Mouse (Mus musculus): ENCODE results near the gene Rab11a. TPM values are rescaled to one million over a fixed set of nuclear protein-coding genes. Genes with fewer than 3 reads are reported as not detected.

The Rab11a gene
- polyA plus RNA-seq, 1 experiment from 2014 or later = 319 TPM

DNA sequence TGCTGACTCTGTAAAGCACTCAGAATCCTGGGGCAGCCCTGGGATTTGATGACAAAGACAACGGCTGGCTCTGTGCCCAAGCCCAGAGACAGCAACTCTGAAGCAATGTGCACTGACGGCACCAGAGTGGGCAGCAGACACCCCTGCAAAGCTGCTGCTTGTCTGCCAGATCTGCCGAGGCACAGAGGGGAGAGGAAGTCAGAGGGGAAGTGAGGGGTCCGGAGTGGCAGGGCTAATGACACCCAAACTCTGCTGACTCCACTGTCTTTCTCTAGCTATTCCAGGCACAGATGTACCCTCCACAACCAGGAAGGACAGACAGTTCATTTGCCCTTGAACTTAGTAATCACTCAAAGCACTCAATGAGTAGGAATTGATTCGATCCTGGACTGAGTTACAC is 33.7 kb upstream of the Rab11a start:
- no peak overlapping the region for H3K9ac ChIP-seq
- 37% methylated on average over 5 of the region's 5 CpGs for WGBS
- H3K4me1 ChIP-seq = no peaks in the 10 kb centered on the region
- no peak overlapping the region for H3K27ac ChIP-seq
- H3K36me3 ChIP-seq = no peaks in the 10 kb centered on the region
- H3K4me2 ChIP-seq = no peak overlapping the region
- ATAC-seq (ENCODE audit: borderline replicate concordance, extremely low read depth, low FRiP score, low TSS enrichment) = no peak
- H3K4me3 ChIP-seq = no peak overlapping the region
- H3K9me3 ChIP-seq = no peaks in the 10 kb centered on the region
- H3K27me3 ChIP-seq = no peaks in the 10 kb centered on the region

DNA sequence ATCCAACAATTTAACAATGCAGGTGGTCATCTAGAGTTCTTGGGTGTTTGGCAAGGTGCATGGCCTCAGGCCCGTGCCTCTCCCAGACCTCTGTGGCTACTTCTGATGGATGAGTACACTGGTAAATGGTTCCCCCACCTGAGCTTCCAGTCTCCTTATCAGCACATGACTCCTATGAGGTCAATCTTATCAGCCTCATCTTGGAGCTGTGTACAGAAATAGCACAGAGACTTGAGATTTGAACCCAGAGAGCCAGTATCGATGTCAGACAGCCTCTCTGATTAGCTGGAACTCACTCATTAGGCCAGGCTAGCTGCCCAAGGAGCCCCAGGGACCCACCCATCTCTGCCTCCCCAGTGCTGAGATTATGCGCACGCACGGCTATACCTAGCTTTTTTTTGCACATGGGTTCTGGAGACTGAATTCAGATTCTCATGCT is 32.9 kb upstream of the Rab11a start:
- H3K9ac ChIP-seq = no peak overlapping the region
- H3K9me3 ChIP-seq = no peaks in the 10 kb centered on the region
- 71% methylated on average over 5 of the region's 5 CpGs for WGBS
- no peak overlapping the region for H3K4me3 ChIP-seq
- no peak for ATAC-seq (ENCODE audit: borderline replicate concordance, extremely low read depth, low FRiP score, low TSS enrichment)
- no peaks in the 10 kb centered on the region for H3K27me3 ChIP-seq
- H3K36me3 ChIP-seq = no peaks in the 10 kb centered on the region
- H3K4me1 ChIP-seq = no peaks in the 10 kb centered on the region
- no peak overlapping the region for H3K27ac ChIP-seq
- H3K4me2 ChIP-seq = no peak overlapping the region

DNA sequence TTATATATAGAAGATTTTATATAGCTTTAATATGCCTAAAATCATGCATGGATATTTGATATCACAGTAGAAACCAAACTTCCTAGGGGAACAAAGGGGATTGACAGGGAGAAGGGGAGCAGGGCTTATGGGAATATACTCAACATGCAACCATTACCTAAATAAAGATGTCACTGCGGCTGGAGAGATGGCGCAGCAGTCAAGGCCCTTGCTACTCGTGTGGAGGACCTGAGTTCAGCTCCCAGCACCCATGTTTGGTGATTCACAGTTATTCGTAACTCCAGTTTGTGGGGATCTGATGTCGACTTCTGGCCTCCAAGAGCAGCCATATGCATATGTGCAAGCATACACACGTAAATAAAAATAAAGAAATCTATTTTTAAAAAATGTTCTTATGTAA is 32.4 kb upstream of the Rab11a start:
- Histone ChIP-seq H3K36me3 (no peaks in the 10 kb centered on the region), H3K9me3 (no peaks in the 10 kb centered on the region), H3K27me3 (no peaks in the 10 kb centered on the region), H3K4me3 (no peak overlapping the region), H3K4me2 (no peak overlapping the region), H3K4me1 (no peaks in the 10 kb centered on the region), H3K27ac (no peak overlapping the region), H3K9ac (no peak overlapping the region)
- 86% methylated on average over 6 of the region's 6 CpGs for WGBS
- no peak for ATAC-seq (ENCODE audit: borderline replicate concordance, extremely low read depth, low FRiP score, low TSS enrichment)

- no peak overlapping the region for H3K4me3 ChIP-seq
- no peak overlapping the region for H3K27ac ChIP-seq
- no peak overlapping the region for H3K9ac ChIP-seq
- ATAC-seq (ENCODE audit: borderline replicate concordance, extremely low read depth, low FRiP score, low TSS enrichment) = no peak
- H3K36me3 ChIP-seq = no peaks in the 10 kb centered on the region
- 43% methylated on average over 9 of the region's 9 CpGs for WGBS
- H3K9me3 ChIP-seq = no peaks in the 10 kb centered on the region
- no peaks in the 10 kb centered on the region for H3K4me1 ChIP-seq
- H3K27me3 ChIP-seq = no peaks in the 10 kb centered on the region
- no peak overlapping the region for H3K4me2 ChIP-seq
Measured at GRCm38 (mm10) chr9:64769066-64769695, 31.6 kb upstream of the Rab11a start.

DNA sequence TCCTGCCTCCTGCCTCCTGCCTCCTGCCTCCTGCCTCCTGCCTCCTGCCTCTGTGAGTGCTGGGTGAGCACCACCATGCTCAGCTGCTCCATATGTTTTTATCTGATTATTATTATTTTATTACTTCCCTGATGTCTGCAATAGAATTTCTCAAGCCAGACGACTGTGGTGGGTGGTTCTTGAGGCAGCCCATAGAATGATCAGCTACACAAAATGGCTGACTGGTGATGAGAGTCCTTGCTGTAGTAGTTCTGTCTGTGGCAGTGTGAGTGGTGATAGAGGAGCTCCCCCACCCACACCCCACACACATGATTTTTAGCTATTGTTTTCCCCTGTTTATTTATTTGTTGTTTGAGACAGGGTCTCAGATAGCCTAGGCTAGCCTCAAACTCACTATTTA is 30.2 kb upstream of the Rab11a start:
- no peak overlapping the region for H3K27ac ChIP-seq
- H3K4me1 ChIP-seq = no peaks in the 10 kb centered on the region
- ATAC-seq (ENCODE audit: borderline replicate concordance, extremely low read depth, low FRiP score, low TSS enrichment) = no peak
- H3K9me3 ChIP-seq = no peaks in the 10 kb centered on the region
- WGBS = 35% methylated on average over 1 of the region's 1 CpGs
- no peaks in the 10 kb centered on the region for H3K36me3 ChIP-seq
- no peaks in the 10 kb centered on the region for H3K27me3 ChIP-seq
- H3K4me2 ChIP-seq = no peak overlapping the region
- no peak overlapping the region for H3K9ac ChIP-seq
- H3K4me3 ChIP-seq = no peak overlapping the region

GRCm38 (mm10) chr9:64766136-64766535 is 28.6 kb upstream of the Rab11a start:
- Histone ChIP-seq H3K4me3 (no peak overlapping the region), H3K27ac (no peak overlapping the region), H3K36me3 (no peaks in the 10 kb centered on the region), H3K4me2 (no peak overlapping the region), H3K27me3 (no peaks in the 10 kb centered on the region), H3K4me1 (no peaks in the 10 kb centered on the region), H3K9me3 (no peaks in the 10 kb centered on the region), H3K9ac (no peak overlapping the region)
- 78% methylated on average over 3 of the region's 3 CpGs for WGBS
- no peak for ATAC-seq (ENCODE audit: borderline replicate concordance, extremely low read depth, low FRiP score, low TSS enrichment)

- no peak for ATAC-seq (ENCODE audit: borderline replicate concordance, extremely low read depth, low FRiP score, low TSS enrichment)
- 58% methylated on average over 2 of the region's 2 CpGs for WGBS
Measured at GRCm38 (mm10) chr9:64764824-64765223, 27.3 kb upstream of the Rab11a start.

GRCm38 (mm10) chr9:64758052-64758451 is 20.5 kb upstream of the Rab11a start:
- WGBS = 83% methylated on average over 14 of the region's 14 CpGs
- Histone ChIP-seq H3K9ac (no peak overlapping the region), H3K4me2 (no peak overlapping the region), H3K27me3 (no peaks in the 10 kb centered on the region), H3K36me3 (no peaks in the 10 kb centered on the region), H3K4me3 (no peak overlapping the region), H3K27ac (no peak overlapping the region), H3K4me1 (no peaks in the 10 kb centered on the region), H3K9me3 (no peaks in the 10 kb centered on the region)
- ATAC-seq (ENCODE audit: borderline replicate concordance, extremely low read depth, low FRiP score, low TSS enrichment) = no peak

More at GRCm38 (mm10) chr9:64764824-64765223, 27.3 kb upstream of the Rab11a start:
- Histone ChIP-seq H3K9me3 (no peaks in the 10 kb centered on the region), H3K4me3 (no peak overlapping the region), H3K9ac (no peak overlapping the region), H3K36me3 (no peaks in the 10 kb centered on the region), H3K4me2 (no peak overlapping the region), H3K4me1 (no peaks in the 10 kb centered on the region), H3K27ac (no peak overlapping the region), H3K27me3 (no peaks in the 10 kb centered on the region)

DNA sequence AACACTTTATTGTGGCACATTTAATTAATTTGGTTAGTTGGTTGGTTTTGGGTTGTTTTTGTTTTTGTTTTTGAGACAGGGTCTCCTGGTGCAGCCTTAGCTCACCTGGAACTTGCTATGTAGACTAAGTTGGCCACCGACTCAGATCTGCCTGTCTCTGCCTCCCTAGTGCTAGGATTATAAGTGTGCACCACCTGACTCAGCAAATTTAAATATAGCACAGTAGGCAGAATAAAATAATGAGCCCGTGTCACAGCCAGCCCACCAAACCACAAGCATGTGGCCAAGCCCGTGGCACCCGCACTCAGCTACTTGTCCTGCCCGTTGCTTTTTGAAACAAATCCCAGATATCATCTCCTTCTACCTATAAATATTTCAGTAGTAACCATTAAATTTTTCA is 15.0 kb upstream of the Rab11a start:
- Histone ChIP-seq H3K9ac (no peak overlapping the region), H3K4me3 (no peak overlapping the region), H3K4me2 (no peak overlapping the region), H3K9me3 (no peaks in the 10 kb centered on the region), H3K27ac (no peak overlapping the region), H3K36me3 (no peaks in the 10 kb centered on the region), H3K4me1 (no peaks in the 10 kb centered on the region), H3K27me3 (no peaks in the 10 kb centered on the region)
- ATAC-seq (ENCODE audit: borderline replicate concordance, extremely low read depth, low FRiP score, low TSS enrichment) = no peak
- 83% methylated on average over 5 of the region's 5 CpGs for WGBS

- Histone ChIP-seq H3K27me3 (no peaks in the 10 kb centered on the region), H3K4me1 (no peaks in the 10 kb centered on the region), H3K4me2 (no peak overlapping the region), H3K4me3 (no peak overlapping the region), H3K36me3 (no peaks in the 10 kb centered on the region), H3K27ac (no peak overlapping the region), H3K9me3 (no peaks in the 10 kb centered on the region), H3K9ac (no peak overlapping the region)
- 65% methylated on average over 6 of the region's 6 CpGs for WGBS
- no peak for ATAC-seq (ENCODE audit: borderline replicate concordance, extremely low read depth, low FRiP score, low TSS enrichment)
Measured at GRCm38 (mm10) chr9:64749314-64749713, 11.8 kb upstream of the Rab11a start.

- no peaks in the 10 kb centered on the region for H3K27me3 ChIP-seq
- H3K27ac ChIP-seq = no peak overlapping the region
- ATAC-seq (ENCODE audit: borderline replicate concordance, extremely low read depth, low FRiP score, low TSS enrichment) = no peak
- H3K9ac ChIP-seq = no peak overlapping the region
- H3K4me1 ChIP-seq = no peaks in the 10 kb centered on the region
- no peak overlapping the region for H3K4me3 ChIP-seq
- WGBS = 61% methylated on average over 4 of the region's 4 CpGs
- H3K9me3 ChIP-seq = no peaks in the 10 kb centered on the region
- no peaks in the 10 kb centered on the region for H3K36me3 ChIP-seq
- no peak overlapping the region for H3K4me2 ChIP-seq
Measured at GRCm38 (mm10) chr9:64747735-64748134, 10.2 kb upstream of the Rab11a start.

GRCm38 (mm10) chr9:64742453-64742852 is 4.9 kb upstream of the Rab11a start:
- Histone ChIP-seq H3K27me3 (no peaks in the 10 kb centered on the region), H3K27ac (no peak overlapping the region), H3K9ac (no peak overlapping the region), H3K36me3 (no peaks in the 10 kb centered on the region), H3K4me3 (no peak overlapping the region), H3K4me1 (no peaks in the 10 kb centered on the region), H3K4me2 (no peak overlapping the region), H3K9me3 (no peaks in the 10 kb centered on the region)
- 56% methylated on average over 1 of the region's 1 CpGs for WGBS
- ATAC-seq (ENCODE audit: borderline replicate concordance, extremely low read depth, low FRiP score, low TSS enrichment) = no peak

DNA sequence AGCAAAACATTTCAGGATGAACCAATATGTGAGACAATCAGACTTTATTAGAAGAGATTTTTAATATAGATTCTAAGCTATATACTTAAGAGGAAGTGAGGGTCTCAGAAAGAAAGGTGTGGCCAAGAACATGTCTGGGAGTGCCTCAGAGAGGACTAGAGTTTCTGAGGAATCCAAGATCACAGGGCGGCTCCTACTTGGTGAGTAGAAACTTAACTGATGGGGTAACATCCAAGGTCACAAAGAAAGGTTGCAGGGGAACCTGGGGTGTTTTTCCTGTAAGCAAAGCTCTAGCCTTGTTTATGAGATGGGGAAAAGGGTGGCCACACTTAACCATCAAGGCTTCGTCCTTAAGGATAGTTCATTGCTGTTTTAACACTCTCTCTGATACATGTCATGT is 1.4 kb upstream of the Rab11a start:
- Histone ChIP-seq H3K36me3 (no peaks in the 10 kb centered on the region), H3K9ac (no peak overlapping the region), H3K27me3 (no peaks in the 10 kb centered on the region), H3K4me1 (peaks cover 3% of the 10 kb centered on the region; the same call in 1 of the 2 replicates), H3K4me2 (no peak overlapping the region), H3K9me3 (no peaks in the 10 kb centered on the region), H3K27ac (no peak overlapping the region), H3K4me3 (no peak overlapping the region)
- no peak for ATAC-seq (ENCODE audit: borderline replicate concordance, extremely low read depth, low FRiP score, low TSS enrichment)
- 84% methylated on average over 2 of the region's 2 CpGs for WGBS

Measured in lung, embryonic 15.5 days (tissue).